Mouse (Mus musculus) hindbrain, embryonic 16.5 days (tissue): ENCODE measurements around the gene Nsg2. TPM values are rescaled to one million over a fixed set of nuclear protein-coding genes. Genes with fewer than 3 reads are reported as not detected.

Experiments
- ATAC-seq: fragments of 200-750 bp; cut with Nextera tagmentation; 2 replicates; pipeline ENCODE4 v1.8.0; 2017; ENCODE audit warnings: moderate TSS enrichment, moderate library complexity
- H3K27ac ChIP-seq: fragments of 300-500 bp; sonication (generic); 2 replicates; pipeline ENCODE4 v1.5.1; 2014; ENCODE audit warnings: low read depth, mild to moderate bottlenecking, control low read depth, low read length, moderate library complexity
- H3K27me3 ChIP-seq: fragments of 300-500 bp; sonication (generic); replicated peaks from 2 replicates; pipeline ENCODE4 v1.6.1; 2014; ENCODE audit warnings: low read length; ENCODE audit not compliant: control insufficient read depth, insufficient read depth
- H3K36me3 ChIP-seq: fragments of 300-500 bp; sonication (generic); 2 replicates; pipeline ENCODE4 v1.6.1; 2014; ENCODE audit warnings: mild to moderate bottlenecking, low read length, moderate library complexity, mixed read lengths; ENCODE audit not compliant: control insufficient read depth, insufficient read depth
- H3K4me1 ChIP-seq: fragments of 300-500 bp; sonication (generic); 2 replicates; pipeline ENCODE4 v1.6.1; 2014; ENCODE audit warnings: low read depth, low read length; ENCODE audit not compliant: control insufficient read depth, insufficient read depth
- H3K4me2 ChIP-seq: fragments of 300-500 bp; sonication (generic); 2 replicates; pipeline ENCODE4 v1.6.1; 2014; ENCODE audit warnings: mild to moderate bottlenecking, low read length, control low read depth, moderate library complexity
- H3K4me3 ChIP-seq: fragments of 300-500 bp; sonication (generic); 2 replicates; pipeline ENCODE4 v1.5.1; 2014; ENCODE audit warnings: mild to moderate bottlenecking, low read length, control low read depth, moderate library complexity
- H3K9ac ChIP-seq: fragments of 300-500 bp; sonication (generic); 2 replicates; pipeline ENCODE4 v1.6.1; 2014; ENCODE audit warnings: low read depth, mild to moderate bottlenecking, control low read depth, low read length, moderate library complexity
- H3K9me3 ChIP-seq: fragments of 300-500 bp; sonication (generic); 2 replicates; pipeline ENCODE4 v1.6.1; 2014; ENCODE audit warnings: mild to moderate bottlenecking, low read length, moderate library complexity; ENCODE audit not compliant: control insufficient read depth
- WGBS: fragments of 180-500 bp; shearing (Covaris S2); extraction: QIAGEN DNeasy Blood & Tissue Kit; methylation state at CpG from one replicate; pipeline ENCODE4 v1.1.7; 2014; 5-methylcytosine and 5-hydroxymethylcytosine counted together
- polyA plus RNA-seq: library from polyadenylated mRNA; unstranded; fragments of >200 nt; fragmentation: Nextera tagmentation; extraction: Ambion mirVana; gene quantifications from 2 replicates; pipeline ENCODE4 v1.2.1, GENCODE M21; 2015

Nsg2 gene
- polyA plus RNA-seq, 1 experiment from 2014 or later = 557 TPM

- Histone ChIP-seq H3K4me3 (no peak overlapping the region), H3K36me3 (no peaks in the 10 kb centered on the region), H3K4me1 (peaks cover 17% of the 10 kb centered on the region), H3K27ac (peak overlapping the region; percentile 92), H3K27me3 (no peaks in the 10 kb centered on the region), H3K9ac (peak overlapping the region; percentile 39), H3K4me2 (no peak overlapping the region), H3K9me3 (no peaks in the 10 kb centered on the region)
- WGBS = 56% methylated on average over 9 of the region's 9 CpGs
- ATAC-seq = peak; percentile 15
Observed at GRCm38 (mm10) chr11:32087779-32088442, 87.6 kb downstream of the Nsg2 start.

GRCm38 (mm10) chr11:32095793-32096192, 95.5 kb downstream of the Nsg2 start:
- H3K4me3 ChIP-seq = no peak overlapping the region
- no peak overlapping the region for H3K9ac ChIP-seq
- H3K9me3 ChIP-seq = no peaks in the 10 kb centered on the region
- 93% methylated on average over 4 of the region's 4 CpGs for WGBS
- H3K27ac ChIP-seq = no peak overlapping the region
- no peaks in the 10 kb centered on the region for H3K27me3 ChIP-seq
- no peak overlapping the region for H3K4me2 ChIP-seq
- H3K36me3 ChIP-seq = no peaks in the 10 kb centered on the region
- no peak for ATAC-seq
- H3K4me1 ChIP-seq = no peaks in the 10 kb centered on the region; the same call in 1 of the 2 replicates

DNA sequence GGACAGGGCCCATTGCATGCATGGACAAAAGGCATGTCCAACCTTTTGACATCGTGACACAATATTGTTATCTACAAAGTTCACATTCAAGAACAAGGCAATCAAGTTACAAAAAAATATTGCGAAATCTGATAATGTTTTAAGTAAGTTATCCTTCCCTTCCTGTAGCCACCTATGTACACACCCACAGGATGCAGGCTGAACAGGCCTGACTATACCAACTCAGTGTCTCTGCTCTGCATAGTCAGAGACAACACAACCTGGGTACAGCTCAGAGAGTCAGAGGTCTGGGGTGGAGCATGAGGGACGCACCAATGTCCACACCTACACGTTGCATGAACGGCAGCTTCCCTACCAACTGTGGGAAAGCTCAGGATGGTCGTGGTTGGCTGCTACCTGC, 96.1 kb downstream of the Nsg2 start:
- WGBS = 90% methylated on average over 6 of the region's 6 CpGs
- Histone ChIP-seq H3K4me2 (no peak overlapping the region), H3K9ac (no peak overlapping the region), H3K4me1 (peaks cover 2% of the 10 kb centered on the region; the same call in 1 of the 2 replicates), H3K27ac (no peak overlapping the region), H3K27me3 (no peaks in the 10 kb centered on the region), H3K9me3 (no peaks in the 10 kb centered on the region), H3K36me3 (no peaks in the 10 kb centered on the region), H3K4me3 (no peak overlapping the region)
- no peak for ATAC-seq

GRCm38 (mm10) chr11:32101059-32101632, 100.9 kb downstream of the Nsg2 start:
- Histone ChIP-seq H3K4me3 (no peak overlapping the region), H3K27ac (no peak overlapping the region), H3K9ac (no peak overlapping the region), H3K4me1 (peaks cover 10% of the 10 kb centered on the region), H3K4me2 (no peak overlapping the region), H3K36me3 (no peaks in the 10 kb centered on the region), H3K27me3 (no peaks in the 10 kb centered on the region), H3K9me3 (no peaks in the 10 kb centered on the region)
- WGBS = 38% methylated on average over 3 of the region's 3 CpGs
- ATAC-seq = peak; percentile 40; the same call in 1 of the 2 replicates

GRCm38 (mm10) chr11:32102976-32103375, 102.7 kb downstream of the Nsg2 start:
- H3K9me3 ChIP-seq = no peaks in the 10 kb centered on the region
- H3K27ac ChIP-seq = no peak overlapping the region
- no peak for ATAC-seq
- H3K36me3 ChIP-seq = no peaks in the 10 kb centered on the region
- peaks cover 14% of the 10 kb centered on the region for H3K4me1 ChIP-seq
- no peaks in the 10 kb centered on the region for H3K27me3 ChIP-seq
- no peak overlapping the region for H3K4me2 ChIP-seq
- no peak overlapping the region for H3K9ac ChIP-seq
- 19% methylated on average over 12 of the region's 12 CpGs for WGBS
- no peak overlapping the region for H3K4me3 ChIP-seq

DNA sequence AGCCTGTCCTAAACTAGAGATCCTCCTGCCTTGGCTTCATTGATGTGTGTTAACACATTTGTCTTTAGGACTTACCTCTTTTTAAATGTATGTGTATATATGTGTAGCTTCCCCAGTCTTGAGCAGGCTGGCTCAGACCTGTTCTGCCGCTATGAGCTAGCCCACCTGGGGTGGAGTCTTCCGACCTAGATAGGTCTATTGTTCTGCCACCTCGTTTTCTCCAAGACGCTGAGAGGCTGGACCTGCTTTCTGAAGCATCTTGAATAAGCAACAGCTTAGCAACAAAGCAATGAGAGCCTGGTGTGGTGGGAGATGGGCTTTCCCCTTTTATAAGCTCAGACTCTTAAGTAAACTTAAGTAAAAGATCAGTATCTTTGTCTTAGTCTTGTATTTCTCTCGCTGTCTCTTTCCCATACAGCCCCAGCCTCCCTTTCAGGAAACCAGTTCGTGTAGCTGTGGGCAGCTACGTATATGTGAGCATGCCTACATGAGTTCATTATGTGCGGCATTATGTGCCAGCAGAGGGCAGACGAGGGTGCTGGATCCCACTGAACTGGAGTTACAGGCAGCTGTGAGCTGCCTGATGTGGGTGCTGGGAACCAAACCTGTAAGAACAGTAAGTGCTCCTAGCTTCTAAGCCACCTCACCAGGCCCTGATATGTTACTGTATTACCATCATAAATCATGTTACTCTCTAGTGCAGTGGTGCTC, 104.3 kb downstream of the Nsg2 start:
- H3K9ac ChIP-seq = no peak overlapping the region
- 58% methylated on average over 9 of the region's 9 CpGs for WGBS
- H3K9me3 ChIP-seq = no peaks in the 10 kb centered on the region
- no peak for ATAC-seq
- no peak overlapping the region for H3K27ac ChIP-seq
- no peaks in the 10 kb centered on the region for H3K36me3 ChIP-seq
- H3K4me3 ChIP-seq = no peak overlapping the region
- H3K4me1 ChIP-seq = peaks cover 14% of the 10 kb centered on the region
- no peaks in the 10 kb centered on the region for H3K27me3 ChIP-seq
- no peak overlapping the region for H3K4me2 ChIP-seq

DNA sequence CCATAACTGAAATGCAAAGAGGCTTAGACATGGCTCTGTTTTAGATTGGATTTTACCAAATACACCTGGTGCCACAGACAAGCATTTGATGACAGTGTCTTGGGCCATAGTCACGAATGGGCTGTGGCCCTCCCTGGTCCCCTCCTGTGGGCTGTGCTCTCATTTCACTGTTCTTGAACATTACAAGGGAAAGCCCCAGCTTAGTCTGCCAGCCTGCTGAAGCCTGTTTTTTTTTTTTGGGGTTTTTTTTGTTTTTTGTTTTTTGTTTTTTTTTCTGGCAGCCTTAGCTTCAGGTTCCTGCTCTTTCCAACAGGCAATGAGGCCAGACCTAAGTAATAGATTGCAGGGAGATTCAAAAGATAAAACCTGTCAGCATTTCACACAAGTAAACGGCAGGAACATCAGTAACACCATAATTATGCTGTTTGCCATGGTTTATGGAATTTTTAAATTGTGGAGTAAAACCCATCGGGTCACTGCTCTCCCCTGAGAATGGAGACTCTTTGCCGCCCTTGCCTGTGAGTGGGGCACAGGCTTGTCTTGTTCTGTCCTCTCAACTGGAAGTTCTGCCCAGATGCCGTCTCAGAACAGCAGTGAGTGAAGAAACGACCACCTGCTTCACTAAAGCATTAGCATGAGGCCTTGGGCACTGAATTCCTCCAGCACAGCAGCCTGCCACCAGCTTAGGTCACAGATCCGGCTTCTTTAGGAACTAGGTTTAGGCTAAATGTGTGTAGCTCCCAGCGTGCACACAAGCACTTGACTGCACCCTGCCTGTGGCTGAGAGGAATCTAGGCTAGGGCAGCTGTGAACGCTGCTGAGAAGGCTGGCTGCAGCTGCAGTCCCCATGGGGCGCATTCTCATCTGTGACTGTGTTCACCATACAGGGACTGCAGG, 105.7 kb downstream of the Nsg2 start:
- Histone ChIP-seq H3K36me3 (no peaks in the 10 kb centered on the region), H3K4me2 (no peak overlapping the region), H3K4me3 (no peak overlapping the region), H3K9me3 (no peaks in the 10 kb centered on the region), H3K4me1 (peaks cover 12% of the 10 kb centered on the region), H3K27me3 (no peaks in the 10 kb centered on the region), H3K27ac (peak overlapping the region; percentile 54; the same call in 1 of the 2 replicates), H3K9ac (no peak overlapping the region)
- 29% methylated on average over 10 of the region's 10 CpGs for WGBS
- ATAC-seq = peak; percentile 62

DNA sequence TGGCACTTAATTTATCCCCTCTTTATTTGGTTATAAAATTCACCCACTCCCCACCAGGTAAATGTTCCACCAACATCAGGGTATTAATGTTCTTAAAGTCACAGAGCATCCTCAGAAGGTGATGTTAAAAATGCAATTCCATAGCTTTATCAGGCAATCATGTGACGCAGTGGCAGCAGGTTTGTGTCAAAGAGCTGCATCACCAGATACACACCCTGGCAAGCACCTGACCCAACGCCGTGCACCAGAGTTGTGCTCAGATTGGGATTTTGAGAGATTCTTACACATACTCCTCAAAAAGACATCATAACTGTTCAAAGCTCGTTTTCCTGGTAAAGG, 106.4 kb downstream of the Nsg2 start:
- H3K4me1 ChIP-seq = peaks cover 11% of the 10 kb centered on the region
- no peak overlapping the region for H3K4me3 ChIP-seq
- H3K9me3 ChIP-seq = no peaks in the 10 kb centered on the region
- H3K27me3 ChIP-seq = no peaks in the 10 kb centered on the region
- no peak for ATAC-seq
- no peak overlapping the region for H3K9ac ChIP-seq
- no peak overlapping the region for H3K27ac ChIP-seq
- H3K4me2 ChIP-seq = no peak overlapping the region
- no peaks in the 10 kb centered on the region for H3K36me3 ChIP-seq
- WGBS = 85% methylated on average over 4 of the region's 4 CpGs
